ENCODE assay signal across 8 mouse cellular contexts in genomic region chr2:166776272-166776671, GRCm38 (mm10). TPM values are rescaled to one million over a fixed set of nuclear protein-coding genes. Genes with fewer than 3 reads are reported as not detected.
DNase-seq lines count a peak whose midpoint lies in the region; ATAC-seq and TF ChIP-seq lines count a peak whose summit lies in the region.

No protein-coding gene starts in this region.

- TF ChIP-seq EP300 in stomach, postnatal 0 days (optimal IDR thresholded peaks at IDR 0.05), result no peak

- intact Hi-C loops in left cerebral cortex, adult 2 months (cut with DNase I), result no loop called here
- intact Hi-C loops in left cerebral cortex, postnatal 10 days (cut with DNase I), result no loop called here

- no peaks in the 10 kb centered on the region for H3K36me3 ChIP-seq in limb, embryonic 11.5 days (ENCODE audit: control insufficient read depth, insufficient read depth, low read length)
- no peaks in the 10 kb centered on the region for H3K36me3 ChIP-seq in stomach, postnatal 0 days (ENCODE audit: control insufficient read depth, insufficient read depth, low read length)

- H3K4me1 ChIP-seq in limb, embryonic 11.5 days (ENCODE audit: control insufficient read depth, insufficient read depth, low read length), result no peaks in the 10 kb centered on the region
- H3K4me1 ChIP-seq in stomach, postnatal 0 days (replicated peaks; ENCODE audit: control insufficient read depth, insufficient read depth), result no peaks in the 10 kb centered on the region

- ATAC-seq in CD4-positive, CD25-positive, alpha-beta regulatory T cell, adult 4 months, result no peak
- ATAC-seq in limb, embryonic 11.5 days (ENCODE audit: insufficient number of reproducible peaks, low FRiP score, low TSS enrichment, low read depth), result no peak
- ATAC-seq in stomach, postnatal 0 days (ENCODE audit: low FRiP score, low TSS enrichment), result no peak

- H3K9ac ChIP-seq in limb, embryonic 11.5 days (ENCODE audit: low read length), result no peak overlapping the region
- H3K9ac ChIP-seq in stomach, postnatal 0 days (ENCODE audit: low read length), result no peak overlapping the region

- no peaks in the 10 kb centered on the region for H3K27me3 ChIP-seq in limb, embryonic 11.5 days (ENCODE audit: control insufficient read depth, insufficient read depth, low read length)
- H3K27me3 ChIP-seq in stomach, postnatal 0 days (ENCODE audit: control insufficient read depth, insufficient read depth, low read length), result no peaks in the 10 kb centered on the region

- 33% methylated on average over 2 of the region's 2 CpGs for WGBS in limb, embryonic 11.5 days
- WGBS in stomach, postnatal 0 days, result 40% methylated on average over 1 of the region's 2 CpGs

- TF ChIP-seq CTCF in left cerebral cortex, adult 2 months (IDR thresholded peaks at IDR 0.05), result peak; percentile 24
- TF ChIP-seq CTCF in stomach, postnatal 0 days (IDR thresholded peaks at IDR 0.05; ENCODE audit: low read depth), result peak; percentile 53

- no peak overlapping the region for H3K4me3 ChIP-seq in left cerebral cortex, adult 2 months
- H3K4me3 ChIP-seq in limb, embryonic 11.5 days (ENCODE audit: low read depth, low read length), result no peak overlapping the region
- H3K4me3 ChIP-seq in stomach, postnatal 0 days (ENCODE audit: low read depth, low read length), result no peak overlapping the region

- H3K27ac ChIP-seq in left cerebral cortex, adult 2 months, result no peak overlapping the region
- no peak overlapping the region for H3K27ac ChIP-seq in limb, embryonic 11.5 days (replicated peaks; ENCODE audit: low read depth, low read length)
- no peak overlapping the region for H3K27ac ChIP-seq in stomach, postnatal 0 days (replicated peaks)

- no peak overlapping the region for H3K4me2 ChIP-seq in limb, embryonic 11.5 days (ENCODE audit: low read depth, severe bottlenecking)
- no peak overlapping the region for H3K4me2 ChIP-seq in stomach, postnatal 0 days (replicated peaks; ENCODE audit: low read depth)

- peak; percentile 76 for DNase-seq in CD4-positive, CD25-positive, alpha-beta regulatory T cell, adult 2 months (ENCODE audit: low read depth, low spot score)
- DNase-seq in left cerebral cortex, adult 2 months (ENCODE audit: extremely low spot score in 1 of 2, low spot score in 2 of 2), result no peak
- DNase-seq in left cerebral cortex, postnatal 10 days (ENCODE audit: extremely low spot score in 1 of 2, low spot score in 2 of 2), result no peak
- peak; percentile 64 for DNase-seq in limb, embryonic 11.5 days (ENCODE audit: low spot score)
- no peak for DNase-seq in stomach, postnatal 0 days (ENCODE audit: low spot score)
- no peak for DNase-seq in frontal cortex, adult 2 months (ENCODE audit: extremely low spot score in 1 of 2, low spot score in 1 of 2)
- DNase-seq in cerebellum, adult 8-10 months, result no peak

- H3K9me3 ChIP-seq in limb, embryonic 11.5 days (ENCODE audit: control insufficient read depth, low read length), result no peaks in the 10 kb centered on the region
- no peaks in the 10 kb centered on the region for H3K9me3 ChIP-seq in stomach, postnatal 0 days (ENCODE audit: control insufficient read depth, low read length)

RNA-seq across cellular contexts. Expression of gene Trp53rkb, which starts 16.1 kb away (rescaled TPM):
- under 1 TPM; 0.14 to 0.24 TPM for polyA plus RNA-seq in CD4-positive, CD25-positive, alpha-beta regulatory T cell, adult 4 months (2017; shearing (Covaris generic))
- total RNA-seq in left cerebral cortex, adult 2 months (2021), result 1 to 10 TPM; 5.3 to 6.4 TPM
- total RNA-seq in left cerebral cortex, postnatal 10 days (2021), result 1 to 10 TPM; 6.5 to 8.8 TPM
- 11.1 and 12.9 TPM in 2 replicates for polyA plus RNA-seq in limb, embryonic 11.5 days (2014; fragmentation: Nextera tagmentation; extraction: Ambion mirVana)
- 3.8 and 4.8 TPM in 2 replicates for polyA plus RNA-seq in stomach, postnatal 0 days (2015; fragmentation: Nextera tagmentation; extraction: Ambion mirVana)
- 6.3 and 6.5 TPM in 2 replicates for polyA plus RNA-seq in frontal cortex, adult 2 months (2012; rRNA removed)

RNA-seq across cellular contexts. Expression of gene Arfgef2, which starts 29.1 kb away (rescaled TPM):
- polyA plus RNA-seq in CD4-positive, CD25-positive, alpha-beta regulatory T cell, adult 4 months (2017; shearing (Covaris generic)), result 1 to 10 TPM; 3.4 to 4.3 TPM
- total RNA-seq in left cerebral cortex, adult 2 months (2021), result 10 to 100 TPM; 62.3 to 66.2 TPM
- total RNA-seq in left cerebral cortex, postnatal 10 days (2021), result 10 to 100 TPM; 39.5 to 44.2 TPM
- polyA plus RNA-seq in limb, embryonic 11.5 days (2014; fragmentation: Nextera tagmentation; extraction: Ambion mirVana), result 4.8 and 5.7 TPM in 2 replicates
- polyA plus RNA-seq in stomach, postnatal 0 days (2015; fragmentation: Nextera tagmentation; extraction: Ambion mirVana), result 3.1 and 3.9 TPM in 2 replicates
- polyA plus RNA-seq in frontal cortex, adult 2 months (2012; rRNA removed), result 22.6 and 25.8 TPM in 2 replicates

Comparison
In these comparisons a context has a peak if more than half of its experiments do, and no peak if none do; other contexts are left out.
1. DNase-seq: peak in CD4-positive, CD25-positive, alpha-beta regulatory T cell, adult 2 months (single experiment) and limb, embryonic 11.5 days (single experiment); none in left cerebral cortex, adult 2 months (0 of 2), left cerebral cortex, postnatal 10 days (0 of 2), stomach, postnatal 0 days (single experiment), frontal cortex, adult 2 months (0 of 2) and cerebellum, adult 8-10 months (single experiment).